Mouse (Mus musculus) forebrain, embryonic 12.5 days (tissue): ENCODE results near the gene Ppfibp2. TPM values are rescaled to one million over a fixed set of nuclear protein-coding genes. Genes with fewer than 3 reads are reported as not detected.
A peak's percentile ranks its signal among the peaks of the same experiment; 100 is the strongest.

Source experiments
- ATAC-seq: fragments of 200-750 bp; cut with Nextera tagmentation; 2 replicates; pipeline ENCODE4 v1.8.0; 2017; ENCODE audit warnings: moderate TSS enrichment; ENCODE audit not compliant: low FRiP score
- H3K27ac ChIP-seq: fragments of 300-500 bp; sonication (generic); 2 replicates; pipeline ENCODE4 v1.5.1; 2016; ENCODE audit warnings: mild to moderate bottlenecking
- H3K27me3 ChIP-seq: fragments of 300-500 bp; sonication (generic); 2 replicates; pipeline ENCODE4 v1.6.1; 2016; ENCODE audit warnings: mild to moderate bottlenecking
- H3K36me3 ChIP-seq: fragments of 300-500 bp; sonication (generic); replicated peaks from 2 replicates; pipeline ENCODE4 v1.6.1; 2016; ENCODE audit warnings: mild to moderate bottlenecking
- H3K4me1 ChIP-seq: fragments of 300-500 bp; sonication (generic); 2 replicates; pipeline ENCODE4 v1.6.1; 2016
- H3K4me2 ChIP-seq: fragments of 300-500 bp; sonication (generic); 2 replicates; pipeline ENCODE4 v1.6.1; 2016; ENCODE audit warnings: mild to moderate bottlenecking, moderate library complexity
- H3K4me3 ChIP-seq: fragments of 300-500 bp; sonication (generic); replicated peaks from 2 replicates; pipeline ENCODE4 v1.5.1; 2016; ENCODE audit warnings: mild to moderate bottlenecking
- H3K9ac ChIP-seq: fragments of 300-500 bp; sonication (generic); 2 replicates; pipeline ENCODE4 v1.6.1; 2016; ENCODE audit warnings: mild to moderate bottlenecking
- H3K9me3 ChIP-seq: fragments of 300-500 bp; sonication (generic); 2 replicates; pipeline ENCODE4 v1.6.1; 2016
- WGBS: fragments of 180-500 bp; shearing (Covaris S2); methylation state at CpG from one replicate; pipeline ENCODE4 v1.1.7; 2016; 5-methylcytosine and 5-hydroxymethylcytosine counted together
- polyA plus RNA-seq: library from polyadenylated mRNA; unstranded; fragments of >200 nt; fragmentation: Nextera tagmentation; extraction: Ambion mirVana; gene quantifications from 2 replicates; pipeline ENCODE4 v1.2.1, GENCODE M21; 2016

Ppfibp2 gene
- polyA plus RNA-seq, 1 experiment from 2014 or later, result 2.7 TPM

DNA sequence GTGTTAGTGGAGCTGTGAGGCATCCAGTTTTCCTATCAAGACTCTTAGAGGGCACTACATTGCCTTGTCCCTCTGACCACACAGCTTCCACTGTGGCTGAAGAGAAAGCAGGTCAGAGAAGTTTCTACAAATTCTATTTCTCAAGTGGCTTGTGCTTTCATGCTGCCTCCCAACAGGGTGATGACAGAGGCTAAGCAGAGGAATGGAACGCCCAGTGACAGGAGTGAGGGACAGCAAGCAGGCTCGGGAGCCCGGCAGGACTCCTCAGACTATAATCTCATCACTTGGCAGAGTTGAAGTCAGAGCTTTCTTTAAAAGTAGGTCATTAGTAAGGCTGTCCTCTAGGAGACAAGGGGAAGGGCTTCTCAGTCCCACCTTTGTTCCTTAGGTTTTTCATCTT is 160.9 kb downstream of the Ppfibp2 start:
- Histone ChIP-seq H3K9ac (no peak overlapping the region), H3K36me3 (no peaks in the 10 kb centered on the region), H3K27me3 (peaks cover 7% of the 10 kb centered on the region; the same call in 1 of the 2 replicates), H3K9me3 (no peaks in the 10 kb centered on the region), H3K4me2 (no peak overlapping the region), H3K27ac (no peak overlapping the region), H3K4me1 (peaks cover 7% of the 10 kb centered on the region; the same call in 1 of the 2 replicates), H3K4me3 (no peak overlapping the region)
- ATAC-seq, result no peak
- 77% methylated on average over 3 of the region's 3 CpGs for WGBS

DNA sequence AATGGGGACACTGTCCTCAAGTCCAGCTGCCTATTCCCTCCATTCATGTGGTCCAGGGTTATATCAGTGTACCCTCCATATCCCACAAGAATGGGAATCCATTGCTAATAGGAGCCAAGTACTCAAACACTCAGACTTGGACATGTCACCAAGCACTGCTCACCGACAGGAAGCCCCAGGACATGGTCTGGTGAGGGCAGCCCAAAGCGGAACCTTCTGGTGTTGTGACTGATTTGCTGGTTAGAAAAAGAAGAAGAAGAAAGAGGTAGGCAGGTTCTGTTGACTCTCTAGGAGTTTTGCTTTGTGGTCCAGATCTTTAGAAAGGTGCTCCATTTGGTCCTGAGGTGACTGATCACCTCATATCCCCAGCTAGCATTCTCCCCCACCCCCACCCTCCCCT is 161.7 kb downstream of the Ppfibp2 start:
- peaks cover 7% of the 10 kb centered on the region; the same call in 1 of the 2 replicates for H3K27me3 ChIP-seq
- no peaks in the 10 kb centered on the region for H3K36me3 ChIP-seq
- no peak overlapping the region for H3K27ac ChIP-seq
- WGBS, result 93% methylated on average over 2 of the region's 2 CpGs
- no peak overlapping the region for H3K4me2 ChIP-seq
- H3K9me3 ChIP-seq, result no peaks in the 10 kb centered on the region
- H3K4me1 ChIP-seq, result peaks cover 7% of the 10 kb centered on the region; the same call in 1 of the 2 replicates
- no peak overlapping the region for H3K9ac ChIP-seq
- ATAC-seq, result no peak
- no peak overlapping the region for H3K4me3 ChIP-seq

DNA sequence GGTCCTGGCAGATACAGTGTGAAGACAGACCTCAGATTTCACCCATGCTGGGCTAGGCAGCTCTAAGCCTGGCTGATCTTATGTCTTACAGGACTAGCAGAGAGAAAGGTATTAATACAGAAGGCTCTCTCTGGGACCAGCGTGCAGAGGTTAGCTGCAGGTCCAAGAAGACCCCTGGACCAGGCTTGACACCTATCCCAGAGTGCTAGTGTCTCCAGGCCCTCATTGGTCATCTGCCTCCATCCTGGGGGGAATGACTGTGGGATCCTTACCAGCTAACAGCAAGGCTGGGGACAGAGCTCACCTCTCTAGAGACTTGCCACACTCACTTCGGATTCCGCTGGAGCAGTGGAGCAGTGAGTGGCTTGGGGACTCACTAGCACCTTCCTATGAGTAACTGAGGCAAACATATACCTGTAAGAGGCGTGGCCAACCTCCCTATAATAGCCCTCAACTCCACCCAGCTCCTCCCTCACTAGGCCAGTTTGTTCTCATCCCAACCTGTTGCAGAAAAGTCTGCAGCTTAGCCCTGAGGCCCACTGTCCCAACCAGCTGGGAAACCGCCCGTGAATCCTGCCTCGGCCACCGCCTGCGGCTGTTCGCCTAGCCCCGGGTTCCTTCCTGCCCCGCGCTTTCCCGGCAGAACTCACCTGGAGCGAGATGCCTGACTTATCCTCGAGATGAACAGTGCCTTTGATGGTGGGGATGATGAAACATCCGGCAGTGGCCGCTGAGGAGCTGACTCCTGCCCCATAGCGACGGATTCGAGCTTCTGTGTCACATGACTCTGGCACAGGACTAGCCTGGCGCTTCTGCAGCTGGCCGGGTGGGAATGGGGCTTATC is 162.5 kb downstream of the Ppfibp2 start, which contains the start of gene Cyb5r2:
TSS of gene Cyb5r2 (minus strand) at position 725 of the 844 bp plus-strand sequence.
- Histone ChIP-seq H3K4me1 (peaks cover 7% of the 10 kb centered on the region; the same call in 1 of the 2 replicates), H3K27me3 (peaks cover 7% of the 10 kb centered on the region; the same call in 1 of the 2 replicates), H3K27ac (no peak within 1 kb of the TSS), H3K36me3 (no peaks in the 10 kb centered on the region), H3K9me3 (no peaks in the 10 kb centered on the region), H3K4me3 (peak within 1 kb of the TSS; percentile 28), H3K9ac (no peak within 1 kb of the TSS; the same call in 1 of the 2 replicates), H3K4me2 (peak within 1 kb of the TSS; percentile 55)
- WGBS, result 13% methylated on average over 23 of the region's 23 CpGs
- ATAC-seq, result peak; percentile 71; the same call in 1 of the 2 replicates

DNA sequence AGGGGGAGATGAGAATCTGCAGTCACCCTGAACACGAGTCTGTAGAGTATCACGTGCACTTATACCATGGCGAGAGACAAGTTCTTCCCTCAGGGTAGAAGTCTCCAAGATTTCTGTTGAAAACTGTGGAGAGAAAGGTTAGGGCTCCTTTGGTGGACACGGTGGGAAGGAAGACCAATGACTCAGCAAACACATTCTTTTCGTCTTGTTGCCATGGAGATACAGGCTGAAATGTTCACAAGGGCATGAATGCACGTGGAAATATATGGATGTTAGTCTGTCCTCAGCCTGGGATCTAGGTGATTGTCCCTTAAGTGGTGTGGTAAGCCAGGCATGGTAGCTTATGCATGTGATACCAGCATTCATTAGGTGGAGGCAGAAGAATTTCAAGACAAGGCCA is 175.8 kb downstream of the Ppfibp2 start:
- Histone ChIP-seq H3K9ac (no peak overlapping the region), H3K4me1 (no peaks in the 10 kb centered on the region), H3K4me2 (no peak overlapping the region), H3K27me3 (no peaks in the 10 kb centered on the region), H3K36me3 (no peaks in the 10 kb centered on the region), H3K9me3 (no peaks in the 10 kb centered on the region), H3K4me3 (no peak overlapping the region), H3K27ac (no peak overlapping the region)
- no peak for ATAC-seq
- WGBS, result 66% methylated on average over 6 of the region's 6 CpGs

DNA sequence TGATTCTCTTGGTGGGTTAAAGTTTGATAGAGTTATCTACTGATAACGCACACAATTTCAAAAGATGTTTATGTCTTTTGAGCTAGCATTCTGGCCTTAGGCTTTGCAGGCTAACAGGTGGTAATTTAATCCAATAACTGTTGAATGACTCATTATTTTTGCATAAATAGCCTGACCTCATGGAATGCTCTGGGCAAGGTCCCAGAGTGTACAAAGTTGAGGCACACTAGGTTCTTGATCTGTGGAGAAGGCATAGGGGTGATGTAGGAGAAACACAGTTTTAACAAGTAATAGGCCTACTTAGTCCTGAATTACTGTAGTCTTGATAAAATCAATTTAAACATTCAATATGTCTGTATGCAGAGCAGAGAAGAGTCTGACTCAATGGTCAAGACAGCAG is 183.2 kb downstream of the Ppfibp2 start:
- H3K27me3 ChIP-seq, result no peaks in the 10 kb centered on the region
- H3K4me2 ChIP-seq, result no peak overlapping the region
- no peaks in the 10 kb centered on the region for H3K4me1 ChIP-seq
- H3K4me3 ChIP-seq, result no peak overlapping the region
- H3K36me3 ChIP-seq, result no peaks in the 10 kb centered on the region
- H3K9ac ChIP-seq, result no peak overlapping the region
- no peak for ATAC-seq
- no peak overlapping the region for H3K27ac ChIP-seq
- no peaks in the 10 kb centered on the region for H3K9me3 ChIP-seq
- 87% methylated on average over 1 of the region's 1 CpGs for WGBS

DNA sequence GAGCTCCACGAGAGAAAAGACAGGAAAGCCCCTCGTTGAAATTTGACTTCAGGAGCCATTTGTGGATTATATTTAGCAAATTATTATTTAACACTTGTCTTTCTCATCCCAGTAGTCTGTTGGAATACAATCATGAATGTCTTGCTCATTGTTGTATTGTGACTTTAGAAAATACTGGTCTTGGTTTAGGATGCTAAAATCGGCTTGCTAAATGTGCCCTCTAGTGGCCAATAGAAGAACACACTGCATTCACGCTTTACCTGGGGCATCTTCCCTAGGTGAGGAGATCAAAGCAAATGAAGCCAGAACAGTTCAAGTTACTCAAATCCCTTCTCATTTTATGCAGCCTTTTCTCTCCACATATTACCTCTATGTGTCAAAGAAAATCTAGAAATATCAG is 184.6 kb downstream of the Ppfibp2 start:
- Histone ChIP-seq H3K27me3 (no peaks in the 10 kb centered on the region), H3K4me3 (no peak overlapping the region), H3K36me3 (no peaks in the 10 kb centered on the region), H3K4me2 (no peak overlapping the region), H3K9me3 (no peaks in the 10 kb centered on the region), H3K4me1 (no peaks in the 10 kb centered on the region), H3K9ac (no peak overlapping the region), H3K27ac (no peak overlapping the region)
- no peak for ATAC-seq
- 48% methylated on average over 4 of the region's 4 CpGs for WGBS

DNA sequence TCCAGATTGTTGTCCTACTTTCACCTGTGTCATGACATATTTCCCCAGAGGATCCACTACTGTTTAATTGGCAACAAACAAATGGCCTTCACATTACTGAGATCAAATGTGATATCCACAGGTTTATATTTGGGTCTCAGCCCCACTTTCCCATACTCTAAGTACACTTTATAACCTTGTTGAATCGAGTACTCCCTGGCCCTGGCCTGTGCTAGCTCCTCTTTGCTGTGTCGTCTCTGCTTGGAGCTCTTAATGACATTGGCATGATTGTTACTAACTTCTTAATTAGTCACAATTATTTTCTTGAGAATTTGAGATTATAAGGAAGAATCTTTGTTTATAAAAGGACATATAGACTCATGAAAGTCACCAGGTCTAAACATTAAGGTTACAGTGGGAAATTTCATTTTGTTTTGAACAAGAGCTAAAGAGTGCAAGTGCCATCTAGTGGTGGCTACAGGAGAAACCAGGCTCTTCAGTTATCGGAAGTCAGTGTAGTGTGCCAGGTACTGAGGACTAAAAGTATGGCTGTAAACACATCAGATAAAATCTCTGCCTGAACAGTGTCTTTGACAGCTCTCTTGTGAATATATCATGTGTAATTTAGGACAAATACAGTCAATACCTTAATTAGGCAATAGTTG is 193.1 kb downstream of the Ppfibp2 start:
- Histone ChIP-seq H3K9me3 (no peaks in the 10 kb centered on the region), H3K27me3 (no peaks in the 10 kb centered on the region), H3K4me3 (no peak overlapping the region), H3K4me1 (no peaks in the 10 kb centered on the region), H3K9ac (no peak overlapping the region), H3K36me3 (no peaks in the 10 kb centered on the region), H3K4me2 (no peak overlapping the region), H3K27ac (no peak overlapping the region)
- 62% methylated on average over 3 of the region's 3 CpGs for WGBS
- ATAC-seq, result no peak

DNA sequence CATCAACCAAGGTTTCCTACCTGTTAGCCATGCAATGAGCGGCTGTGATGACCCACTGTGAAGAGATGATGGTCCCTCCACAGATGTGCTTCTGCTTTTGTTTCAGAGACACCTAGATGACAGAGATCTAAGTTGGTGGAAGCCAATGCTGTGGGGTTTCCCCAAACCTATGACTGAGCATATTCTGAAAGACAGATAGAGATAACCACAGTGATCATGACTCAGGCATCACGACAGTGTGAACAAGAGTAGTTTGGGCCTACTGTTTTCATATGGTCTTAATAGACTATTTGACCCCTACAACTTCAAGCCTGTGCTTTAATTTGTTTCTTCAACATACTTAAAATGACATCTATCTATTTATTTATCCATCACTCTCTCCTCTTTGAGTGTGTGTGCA is 201.5 kb downstream of the Ppfibp2 start:
- Histone ChIP-seq H3K9me3 (no peaks in the 10 kb centered on the region), H3K4me3 (no peak overlapping the region), H3K9ac (no peak overlapping the region), H3K27me3 (no peaks in the 10 kb centered on the region), H3K4me1 (no peaks in the 10 kb centered on the region), H3K4me2 (no peak overlapping the region), H3K36me3 (no peaks in the 10 kb centered on the region), H3K27ac (no peak overlapping the region)
- ATAC-seq, result no peak
- 93% methylated on average over 2 of the region's 2 CpGs for WGBS

Other genes starting within 250 kb of the Ppfibp2 start
- gene Syt9, start 224.5 kb upstream of the Ppfibp2 start, polyA plus RNA-seq, result 5.7 and 6.8 TPM in 2 replicates
- gene Olfml1, start 27.8 kb upstream of the Ppfibp2 start, polyA plus RNA-seq, result 4.1 and 5.7 TPM in 2 replicates
- not detected in 2 replicates for gene 5330417H12Rik, start 30.0 kb downstream of the Ppfibp2 start, polyA plus RNA-seq
- gene Cyb5r2, start 162.8 kb downstream of the Ppfibp2 start, polyA plus RNA-seq, result 0.17 TPM in 1 of 2 replicates, not detected in the other
- not detected in 2 replicates for gene Ovch2, start 206.0 kb downstream of the Ppfibp2 start, polyA plus RNA-seq
- not detected in 2 replicates for gene Olfr467, start 217.1 kb downstream of the Ppfibp2 start, polyA plus RNA-seq
- not detected in 2 replicates for gene Olfr469, start 230.3 kb downstream of the Ppfibp2 start, polyA plus RNA-seq